Mouse (Mus musculus) G1E (cell line): ENCODE measurements around the gene Tfap4.

Experiments
- CTCF ChIP-seq: IDR thresholded peaks from 2 replicates; pipeline ENCODE4 v1.5.1; 2012; ENCODE audit warnings: low read depth, low read length, inconsistent platforms, mixed read lengths
- GATA1 ChIP-seq: IDR thresholded peaks from 2 replicates; pipeline ENCODE4 v1.6.1; 2012; ENCODE audit warnings: borderline replicate concordance, low read length, inconsistent platforms, mixed read lengths
- GATA2 ChIP-seq: IDR thresholded peaks from 2 replicates; pipeline ENCODE4 v1.6.1; 2012; ENCODE audit warnings: low read depth, low read length, inconsistent platforms, borderline replicate concordance
- POLR2AphosphoS5 ChIP-seq: IDR thresholded peaks from 2 replicates; pipeline ENCODE4 v1.6.1; 2012; ENCODE audit warnings: low read depth, low read length, inconsistent platforms; ENCODE audit not compliant: insufficient replicate concordance
- TAL1 ChIP-seq: conservative IDR thresholded peaks from 2 replicates; pipeline ENCODE4 v1.6.1; 2012; ENCODE audit warnings: low read depth, low read length, inconsistent platforms, mixed read lengths

- TF ChIP-seq CTCF (no peak), GATA1 (no peak), POLR2AphosphoS5 (no peak), GATA2 (no peak), TAL1 (no peak)
These were observed 6.7 kb downstream of the Tfap4 start for GRCm38 (mm10) chr16:4552829-4553550.
